Mouse (Mus musculus) liver, embryonic 14.5 days (tissue): ENCODE data around the gene Tmed10.

Source experiments
- CTCF ChIP-seq: IDR thresholded peaks from 2 replicates; pipeline ENCODE4 v1.5.1; 2016; ENCODE audit warnings: antibody characterized with exemption, low read depth, control low read depth
- EP300 ChIP-seq: IDR thresholded peaks from 2 replicates; pipeline ENCODE4 v1.6.1; 2016; ENCODE audit warnings: antibody characterized with exemption, low read depth

- TF ChIP-seq CTCF (peak; percentile 61), EP300 (no peak)
These were observed 28.3 kb downstream of the Tmed10 start for GRCm38 (mm10) chr12:85346374-85346773.
